ENCODE assay signal across 28 mouse cellular contexts in the genomic region with DNA sequence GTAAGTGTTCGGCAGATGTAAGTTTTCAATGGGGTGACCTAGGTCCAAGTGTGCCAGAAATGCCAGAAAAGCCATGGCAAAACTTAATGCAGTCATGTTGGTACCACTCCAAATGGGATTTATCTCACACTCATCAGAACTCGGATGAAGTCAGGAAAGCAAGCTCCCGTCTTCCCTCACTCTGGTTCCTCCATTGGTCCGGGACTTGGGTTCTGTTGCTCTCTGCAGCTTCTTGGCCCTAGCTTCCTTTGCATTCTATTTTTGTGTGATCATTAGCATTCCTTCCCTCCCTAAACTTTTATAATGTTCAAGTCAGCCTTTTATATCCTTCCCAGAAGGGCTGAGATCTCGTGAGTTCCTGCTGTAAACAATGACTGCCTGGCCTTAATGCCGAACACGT.
A peak's percentile ranks its signal among the peaks of the same experiment; 100 is the strongest.
DNase-seq lines count a peak whose midpoint lies in the region; ATAC-seq and TF ChIP-seq lines count a peak whose summit lies in the region.
"Had no signal": no experiment of that assay in that cellular context is flagged by ENCODE, and none has a peak within 500 bp of the region (broad histone marks: within the 10 kb centered on the region; RNA-seq: fewer than 3 reads in every experiment).

No protein-coding gene starts in this region.

- no peaks in the 10 kb centered on the region for H3K36me3 ChIP-seq in lung, embryonic 15.5 days
- no peaks in the 10 kb centered on the region for H3K36me3 ChIP-seq in limb, embryonic 10.5 days
- H3K36me3 ChIP-seq in stomach, embryonic 15.5 days, result no peaks in the 10 kb centered on the region
- H3K36me3 ChIP-seq in kidney, adult 2 months (ENCODE audit: control insufficient read depth, insufficient read depth, low read length), result no peaks in the 10 kb centered on the region
- H3K36me3 ChIP-seq: G1E; heart, embryonic 10.5 days; heart, embryonic 15.5 days; midbrain, embryonic 12.5 days; neural tube, embryonic 12.5 days had no signal

- no peak for TF ChIP-seq CTCF in kidney, adult 2 months (conservative IDR thresholded peaks at IDR 0.05; ENCODE audit: insufficient read depth, insufficient read length, low read depth, low read length)

- H3K27ac ChIP-seq in lung, embryonic 15.5 days, result peak overlapping the region; percentile 56
- H3K27ac ChIP-seq in limb, embryonic 10.5 days, result peak overlapping the region; percentile 21; the same call in 1 of the 2 replicates
- H3K27ac ChIP-seq in stomach, embryonic 15.5 days, result peak overlapping the region; percentile 26; the same call in 1 of the 2 replicates
- no peak overlapping the region for H3K27ac ChIP-seq in kidney, adult 2 months (ENCODE audit: insufficient read depth, low read depth, low read length)
- H3K27ac ChIP-seq: gastrocnemius, adult 2 months; heart, embryonic 10.5 days; heart, embryonic 15.5 days; midbrain, embryonic 12.5 days; neural tube, embryonic 12.5 days had no signal

- TF ChIP-seq POLR2A in kidney, adult 2 months (IDR thresholded peaks at IDR 0.05; ENCODE audit: low read depth, low read length), result no peak

- H3K27me3 ChIP-seq in lung, embryonic 15.5 days, result no peaks in the 10 kb centered on the region
- no peaks in the 10 kb centered on the region for H3K27me3 ChIP-seq in limb, embryonic 10.5 days (ENCODE audit: low read depth, poor library complexity, severe bottlenecking)
- no peaks in the 10 kb centered on the region for H3K27me3 ChIP-seq in stomach, embryonic 15.5 days (replicated peaks)
- H3K27me3 ChIP-seq in kidney, adult 2 months (replicated peaks; ENCODE audit: control insufficient read depth, insufficient read depth, low read length), result no peaks in the 10 kb centered on the region
- H3K27me3 ChIP-seq: heart, embryonic 15.5 days; midbrain, embryonic 12.5 days; neural tube, embryonic 12.5 days had no signal

- DNase-seq in heart, adult 11 months, result peak; percentile 82
- no peak for DNase-seq in heart, adult 18-20 months
- DNase-seq in lung, postnatal 25 days (ENCODE audit: low spot score), result no peak
- DNase-seq in limb, embryonic 10.5 days (ENCODE audit: low spot score), result no peak
- no peak for DNase-seq in urinary bladder, postnatal 14 days (ENCODE audit: low spot score)
- DNase-seq in kidney, adult 2 months, result no peak
- DNase-seq: adrenal gland, postnatal 10 days; cerebellum, adult 11-12 months; cerebellum, adult 9-11 months; gastrocnemius, adult 2 months; kidney, adult 8-10 months; kidney, postnatal 14 days; layer of hippocampus, adult 9-11 months; lung, postnatal 4 days; right cerebral cortex, adult 18-20 months; spleen, adult 18-20 months had no signal

- H3K9ac ChIP-seq in lung, embryonic 15.5 days, result no peak overlapping the region
- no peak overlapping the region for H3K9ac ChIP-seq in stomach, embryonic 15.5 days
- H3K9ac ChIP-seq: heart, embryonic 15.5 days; midbrain, embryonic 12.5 days; neural tube, embryonic 12.5 days had no signal

- H3K9me3 ChIP-seq in lung, embryonic 15.5 days, result no peaks in the 10 kb centered on the region
- H3K9me3 ChIP-seq in limb, embryonic 10.5 days (replicated peaks), result no peaks in the 10 kb centered on the region
- H3K9me3 ChIP-seq in stomach, embryonic 15.5 days, result no peaks in the 10 kb centered on the region
- H3K9me3 ChIP-seq: G1E; heart, embryonic 10.5 days; heart, embryonic 15.5 days; megakaryocyte, embryonic 14.5 days; midbrain, embryonic 12.5 days; neural tube, embryonic 12.5 days had no signal

- H3K4me2 ChIP-seq in lung, embryonic 15.5 days, result no peak overlapping the region
- H3K4me2 ChIP-seq in stomach, embryonic 15.5 days, result no peak overlapping the region
- H3K4me2 ChIP-seq: heart, embryonic 15.5 days; midbrain, embryonic 12.5 days; neural tube, embryonic 12.5 days had no signal

- peaks cover 10% of the 10 kb centered on the region; the same call in 1 of the 2 replicates for H3K4me1 ChIP-seq in lung, embryonic 15.5 days
- H3K4me1 ChIP-seq in limb, embryonic 10.5 days, result peaks cover 4% of the 10 kb centered on the region
- peaks cover 4% of the 10 kb centered on the region for H3K4me1 ChIP-seq in stomach, embryonic 15.5 days
- no peaks in the 10 kb centered on the region for H3K4me1 ChIP-seq in kidney, adult 2 months (ENCODE audit: control insufficient read depth, insufficient read depth, low read length)
- H3K4me1 ChIP-seq: heart, embryonic 15.5 days; megakaryocyte, embryonic 14.5 days; midbrain, embryonic 12.5 days; neural tube, embryonic 12.5 days had no signal

- no peak overlapping the region for H3K4me3 ChIP-seq in lung, embryonic 15.5 days
- H3K4me3 ChIP-seq in limb, embryonic 10.5 days, result no peak overlapping the region
- H3K4me3 ChIP-seq in stomach, embryonic 15.5 days (replicated peaks), result no peak overlapping the region
- H3K4me3 ChIP-seq in kidney, adult 2 months (ENCODE audit: insufficient read depth, low read depth, low read length), result no peak overlapping the region
- H3K4me3 ChIP-seq: gastrocnemius, adult 2 months; heart, embryonic 10.5 days; heart, embryonic 15.5 days; megakaryocyte, embryonic 14.5 days; midbrain, embryonic 12.5 days; myocyte; neural tube, embryonic 12.5 days had no signal

- ATAC-seq in lung, embryonic 15.5 days (ENCODE audit: borderline replicate concordance, extremely low read depth, low FRiP score, low TSS enrichment), result no peak
- ATAC-seq in stomach, embryonic 15.5 days (ENCODE audit: insufficient read depth, low FRiP score, low read depth), result no peak
- ATAC-seq: forebrain, embryonic 14.5 days; hindbrain, embryonic 16.5 days; Patski had no signal

- 45% methylated on average over 7 of the region's 7 CpGs for WGBS in lung, embryonic 15.5 days
- WGBS in limb, embryonic 10.5 days, result 83% methylated on average over 7 of the region's 7 CpGs
- 44% methylated on average over 7 of the region's 7 CpGs for WGBS in stomach, embryonic 15.5 days
- WGBS in kidney, adult 2 months, result 66% methylated on average over 7 of the region's 7 CpGs
